Mouse (Mus musculus) G1E-ER4 (cell line): ENCODE results near the gene Rab3il1. TPM values are rescaled to one million over a fixed set of nuclear protein-coding genes. Genes with fewer than 3 reads are reported as not detected.

Experiments used
- GATA1 ChIP-seq: IDR thresholded peaks from one replicate; pipeline ENCODE4 v1.8.0; 2012; ENCODE audit warnings: low read length, inconsistent platforms
- polyA plus RNA-seq: library from polyadenylated mRNA; stranded (reverse); fragments of >175 nt; gene quantifications from 2 replicates; pipeline ENCODE4 v1.2.3, GENCODE M21; 2012

Rab3il1 gene
- polyA plus RNA-seq, 1 experiment, result 15.6 TPM

- TF ChIP-seq GATA1, result no peak
These were observed 71.7 kb downstream of the Rab3il1 start for GRCm38 (mm10) chr19:10073145-10073544.

- TF ChIP-seq GATA1, result no peak
These were observed 76.9 kb downstream of the Rab3il1 start for GRCm38 (mm10) chr19:10078392-10078791.

- TF ChIP-seq GATA1, result no peak
These were observed 78.9 kb downstream of the Rab3il1 start for GRCm38 (mm10) chr19:10080384-10080783.

GRCm38 (mm10) chr19:10082105-10082504, 80.6 kb downstream of the Rab3il1 start:
- TF ChIP-seq GATA1, result no peak

GRCm38 (mm10) chr19:10085454-10085853, 84.0 kb downstream of the Rab3il1 start:
- TF ChIP-seq GATA1, result no peak

- no peak for TF ChIP-seq GATA1
These were observed 85.5 kb downstream of the Rab3il1 start for GRCm38 (mm10) chr19:10086976-10087375.

Other genes with a start within 250 kb of the Rab3il1 start
- gene Scgb2a2, start 154.1 kb upstream of the Rab3il1 start, polyA plus RNA-seq, result not detected in 2 replicates
- 177 and 226 TPM in 2 replicates for gene Incenp, start 102.1 kb upstream of the Rab3il1 start, polyA plus RNA-seq
- gene Fth1, start 21.1 kb upstream of the Rab3il1 start, polyA plus RNA-seq, result 28,188 and 36,749 TPM in 2 replicates
- gene Best1, start within 50 bp of the Rab3il1 start, polyA plus RNA-seq, result not detected in 2 replicates
- 44.3 and 46.4 TPM in 2 replicates for gene Fads3, start 39.9 kb downstream of the Rab3il1 start, polyA plus RNA-seq
- gene Fads2, start 100.1 kb downstream of the Rab3il1 start, polyA plus RNA-seq, result 242 and 256 TPM in 2 replicates
- gene Fads1, start 181.2 kb downstream of the Rab3il1 start, polyA plus RNA-seq, result 204 and 238 TPM in 2 replicates
- gene Tmem258, start 202.3 kb downstream of the Rab3il1 start, polyA plus RNA-seq, result 11.2 and 21.0 TPM in 2 replicates
- gene Fen1, start 202.5 kb downstream of the Rab3il1 start, polyA plus RNA-seq, result 46.2 and 93.9 TPM in 2 replicates
- not detected in 2 replicates for gene Myrf, start 239.1 kb downstream of the Rab3il1 start, polyA plus RNA-seq